Mouse (Mus musculus) forebrain, embryonic 10.5 days (tissue): ENCODE results near the gene Slc29a1. TPM values are rescaled to one million over a fixed set of nuclear protein-coding genes. Genes with fewer than 3 reads are reported as not detected.

Source experiments
- DNase-seq: peaks from one replicate; pipeline ENCODE4 v3.0.0-alpha.2; 2017; ENCODE audit warnings: low spot score; ENCODE audit errors: extremely low spot score
- H3K27ac ChIP-seq: fragments of 300-500 bp; sonication (generic); 2 replicates; pipeline ENCODE4 v1.5.1; 2016; ENCODE audit warnings: mild to moderate bottlenecking
- H3K27me3 ChIP-seq: fragments of 300-500 bp; sonication (generic); 2 replicates; pipeline ENCODE4 v1.6.1; 2016; ENCODE audit warnings: mild to moderate bottlenecking; ENCODE audit not compliant: poor library complexity, severe bottlenecking
- H3K36me3 ChIP-seq: fragments of 300-500 bp; sonication (generic); replicated peaks from 2 replicates; pipeline ENCODE4 v1.6.1; 2016; ENCODE audit warnings: mild to moderate bottlenecking, moderate library complexity
- H3K4me1 ChIP-seq: fragments of 300-500 bp; sonication (generic); 2 replicates; pipeline ENCODE4 v1.6.1; 2016
- H3K4me3 ChIP-seq: fragments of 300-500 bp; sonication (generic); 2 replicates; pipeline ENCODE4 v1.5.1; 2016; ENCODE audit warnings: mild to moderate bottlenecking, moderate library complexity
- H3K9me3 ChIP-seq: fragments of 300-500 bp; sonication (generic); 2 replicates; pipeline ENCODE4 v1.6.1; 2016; ENCODE audit warnings: mild to moderate bottlenecking, moderate library complexity
- WGBS: fragments of 180-500 bp; shearing (Covaris S2); methylation state at CpG from one replicate; pipeline ENCODE4 v1.1.7; 2016; 5-methylcytosine and 5-hydroxymethylcytosine counted together
- polyA plus RNA-seq: library from polyadenylated mRNA; unstranded; fragments of >200 nt; fragmentation: Nextera tagmentation; extraction: Ambion mirVana; gene quantifications from 2 replicates; pipeline ENCODE4 v1.2.1, GENCODE M21; 2016

Slc29a1 gene
- polyA plus RNA-seq, 1 experiment from 2014 or later, result 76.3 TPM

DNA sequence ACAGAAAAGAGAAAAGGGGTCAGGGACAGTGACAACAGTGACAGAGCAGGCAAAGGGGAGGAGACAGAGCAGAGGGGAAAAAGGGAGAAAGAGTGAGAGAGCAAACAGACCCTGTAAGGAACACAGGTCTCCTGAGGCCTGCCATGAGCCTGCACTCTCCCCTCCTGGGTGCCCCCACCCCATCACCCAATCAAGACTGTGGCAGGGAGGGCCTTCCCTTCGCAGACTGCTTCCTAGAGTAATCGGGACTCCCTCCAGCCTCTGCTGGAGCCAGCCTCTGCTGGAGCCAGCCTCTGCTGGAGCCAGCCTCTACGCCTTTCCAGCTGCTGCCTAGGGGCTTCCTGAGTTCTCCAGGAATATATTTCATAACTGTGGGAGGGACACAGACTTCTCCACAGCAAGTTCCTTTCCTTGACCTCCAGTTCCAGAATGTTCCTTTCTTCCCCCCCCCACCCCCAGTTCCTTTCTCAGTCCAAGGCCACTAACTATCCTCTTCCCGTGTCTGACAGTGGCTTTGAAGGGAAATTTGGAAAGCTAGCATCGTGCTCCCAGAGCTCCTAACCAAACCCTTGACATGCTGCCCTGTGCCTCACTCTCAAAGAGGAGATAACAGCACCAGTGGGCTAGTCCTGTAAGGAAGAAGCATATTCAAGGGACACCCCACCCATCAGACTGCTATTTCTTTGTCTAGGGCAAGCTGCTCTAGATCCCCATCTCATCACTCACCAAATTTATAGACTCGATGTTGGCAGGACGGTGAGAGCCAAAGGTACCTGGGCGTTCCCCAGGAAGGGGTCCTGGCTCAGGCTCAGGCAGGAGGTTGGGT lies 6.6 kb downstream of the Slc29a1 start:
- Histone ChIP-seq H3K4me1 (peaks cover 68% of the 10 kb centered on the region), H3K27ac (peak overlapping the region; percentile 66), H3K27me3 (peaks cover 65% of the 10 kb centered on the region), H3K36me3 (peaks cover 24% of the 10 kb centered on the region), H3K9me3 (no peaks in the 10 kb centered on the region), H3K4me3 (peak overlapping the region; percentile 65)
- 57% methylated on average over 8 of the region's 8 CpGs for WGBS
- no peak for DNase-seq

DNA sequence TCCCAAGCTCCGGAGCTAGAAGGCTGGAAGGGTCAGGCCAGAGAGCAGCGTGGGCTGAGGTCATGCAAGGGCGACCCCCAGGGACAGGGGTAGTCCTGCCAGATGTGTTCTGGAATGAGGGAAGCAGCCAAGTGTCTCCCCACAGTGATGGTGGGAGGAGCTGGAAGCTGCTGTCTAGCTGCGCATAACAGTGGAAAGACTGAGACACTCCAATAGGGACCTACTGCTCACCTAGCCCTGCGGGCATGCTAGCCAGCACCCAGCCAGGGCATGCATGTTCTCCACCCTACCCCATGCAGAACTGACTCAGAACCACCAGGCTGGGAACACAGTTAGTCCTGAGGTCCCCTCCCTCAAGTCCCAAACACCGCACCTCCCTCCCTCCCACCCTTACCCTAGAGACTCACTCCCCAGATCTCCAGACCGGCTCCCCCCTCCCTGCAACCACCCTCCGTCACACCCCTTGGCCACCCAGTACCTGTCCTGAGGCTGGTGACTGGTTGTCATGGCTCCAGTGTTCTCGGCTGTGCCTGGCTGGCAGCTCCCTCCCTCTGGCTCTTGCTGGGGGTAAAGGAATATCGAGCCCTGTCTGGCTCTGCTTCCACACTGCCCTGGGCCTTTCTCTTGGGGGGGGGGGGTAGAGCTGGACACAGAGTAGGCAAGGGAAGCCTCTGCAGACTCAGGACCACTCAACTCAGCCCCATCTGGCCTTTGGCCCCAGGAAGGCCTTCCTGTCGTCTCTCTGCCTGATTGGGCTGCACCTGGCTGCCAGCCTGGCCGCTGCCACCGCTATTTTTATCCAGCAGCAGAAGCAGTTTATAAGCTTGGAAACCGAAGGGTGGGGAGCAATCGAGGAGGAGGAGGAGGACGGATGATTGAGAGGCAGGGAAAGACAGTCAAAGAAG lies 7.5 kb downstream of the Slc29a1 start:
- no peak for DNase-seq
- WGBS, result 66% methylated on average over 16 of the region's 16 CpGs
- Histone ChIP-seq H3K4me3 (peak overlapping the region; percentile 65; the same call in 1 of the 2 replicates), H3K27me3 (peaks cover 56% of the 10 kb centered on the region), H3K36me3 (peaks cover 31% of the 10 kb centered on the region), H3K4me1 (peaks cover 60% of the 10 kb centered on the region), H3K9me3 (peaks cover 3% of the 10 kb centered on the region; the same call in 1 of the 2 replicates), H3K27ac (peak overlapping the region; percentile 66)

DNA sequence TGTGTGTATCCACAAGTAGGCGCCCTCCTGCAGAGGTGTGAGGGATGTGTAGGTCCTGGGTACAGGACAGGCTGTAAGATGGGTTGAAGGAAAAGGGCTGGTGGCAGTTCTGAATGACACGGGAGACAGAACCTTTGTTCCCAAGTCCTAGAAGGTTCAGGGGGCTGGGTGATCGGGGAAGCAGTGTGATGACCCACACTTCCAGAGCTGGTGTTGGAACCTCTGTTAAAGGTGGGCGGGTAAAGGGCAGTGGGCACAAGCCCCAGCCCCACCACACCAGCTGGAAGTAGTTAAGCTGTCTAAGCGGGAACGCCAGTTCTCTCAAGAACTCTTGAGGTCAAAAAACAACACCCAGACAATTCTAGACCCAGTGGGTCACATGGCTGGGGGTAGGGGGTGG lies 9.0 kb downstream of the Slc29a1 start:
- no peak for DNase-seq
- H3K9me3 ChIP-seq, result peaks cover 11% of the 10 kb centered on the region; the same call in 1 of the 2 replicates
- 77% methylated on average over 6 of the region's 6 CpGs for WGBS
- peaks cover 42% of the 10 kb centered on the region for H3K36me3 ChIP-seq
- no peak overlapping the region for H3K4me3 ChIP-seq
- peaks cover 41% of the 10 kb centered on the region for H3K27me3 ChIP-seq
- no peak overlapping the region for H3K27ac ChIP-seq
- peaks cover 55% of the 10 kb centered on the region for H3K4me1 ChIP-seq

DNA sequence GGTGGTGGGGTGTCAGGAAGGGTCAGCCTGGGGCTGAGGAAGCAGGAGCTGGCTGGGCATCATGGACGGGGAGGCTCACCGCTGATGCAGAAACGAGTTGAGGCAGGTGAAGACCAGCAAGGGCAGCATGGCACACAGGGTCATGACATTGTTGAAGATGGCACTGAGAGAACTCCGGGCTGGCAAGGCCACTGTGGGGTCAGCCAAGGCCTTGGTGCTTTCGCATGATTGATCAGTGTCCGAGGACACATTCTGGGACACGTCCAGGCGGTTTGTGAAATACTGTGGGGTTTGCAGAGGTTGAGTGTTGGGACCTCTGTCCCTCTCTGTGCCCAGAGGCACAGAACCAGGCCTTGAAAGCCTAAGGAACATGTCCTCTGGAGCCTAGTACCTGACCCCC lies 9.6 kb downstream of the Slc29a1 start:
- peaks cover 42% of the 10 kb centered on the region for H3K36me3 ChIP-seq
- no peak for DNase-seq
- WGBS, result 95% methylated on average over 8 of the region's 8 CpGs
- no peak overlapping the region for H3K4me3 ChIP-seq
- peaks cover 11% of the 10 kb centered on the region; the same call in 1 of the 2 replicates for H3K9me3 ChIP-seq
- H3K27me3 ChIP-seq, result peaks cover 35% of the 10 kb centered on the region
- peaks cover 55% of the 10 kb centered on the region for H3K4me1 ChIP-seq
- no peak overlapping the region for H3K27ac ChIP-seq

DNA sequence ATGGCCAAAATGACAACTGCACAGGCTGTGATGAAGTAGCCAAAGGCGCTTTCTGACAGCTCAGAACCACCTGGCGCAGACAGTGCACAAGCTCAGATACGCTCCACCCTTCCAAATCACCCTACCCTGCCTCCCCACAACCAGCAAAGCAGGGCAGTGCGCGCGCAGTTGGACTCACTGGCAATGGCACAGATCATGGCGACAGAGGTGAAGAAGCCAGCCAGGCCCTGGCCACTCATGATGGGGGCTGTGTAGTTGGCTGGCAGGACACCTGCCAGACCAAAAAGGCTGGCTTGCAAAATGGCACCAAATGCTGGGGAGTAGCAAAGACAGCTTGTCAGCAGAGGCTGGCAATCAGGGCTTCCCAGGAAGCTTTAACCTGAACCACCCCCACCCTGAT lies 10.2 kb downstream of the Slc29a1 start:
- no peak for DNase-seq
- Histone ChIP-seq H3K4me3 (no peak overlapping the region), H3K36me3 (peaks cover 42% of the 10 kb centered on the region), H3K9me3 (peaks cover 11% of the 10 kb centered on the region; the same call in 1 of the 2 replicates), H3K27ac (no peak overlapping the region), H3K4me1 (peaks cover 55% of the 10 kb centered on the region), H3K27me3 (peaks cover 29% of the 10 kb centered on the region)
- 96% methylated on average over 7 of the region's 7 CpGs for WGBS

DNA sequence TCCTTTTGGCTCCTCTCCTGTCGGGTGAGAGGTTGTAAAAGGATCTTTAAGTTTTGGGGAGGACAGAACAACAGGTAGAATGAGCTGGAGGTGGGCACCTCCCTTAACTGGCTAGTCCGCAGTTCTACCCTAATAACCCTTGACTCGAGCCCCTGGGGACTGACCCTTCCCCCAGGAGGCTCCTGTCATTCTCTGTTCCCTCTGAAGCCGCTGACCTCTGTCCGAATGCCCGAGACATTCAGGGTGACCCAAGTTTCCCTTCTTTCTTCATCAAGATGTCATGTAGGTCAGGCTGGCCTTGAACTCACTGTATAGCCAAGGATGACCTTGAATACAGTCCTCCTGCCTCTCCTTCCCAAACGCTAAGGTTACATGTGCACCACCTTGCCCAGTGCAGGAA lies 11.0 kb downstream of the Slc29a1 start:
- H3K27me3 ChIP-seq, result peaks cover 21% of the 10 kb centered on the region
- no peak overlapping the region for H3K27ac ChIP-seq
- H3K9me3 ChIP-seq, result peaks cover 11% of the 10 kb centered on the region; the same call in 1 of the 2 replicates
- H3K4me1 ChIP-seq, result peaks cover 52% of the 10 kb centered on the region
- H3K36me3 ChIP-seq, result peaks cover 42% of the 10 kb centered on the region
- DNase-seq, result no peak
- WGBS, result 93% methylated on average over 7 of the region's 7 CpGs
- no peak overlapping the region for H3K4me3 ChIP-seq

DNA sequence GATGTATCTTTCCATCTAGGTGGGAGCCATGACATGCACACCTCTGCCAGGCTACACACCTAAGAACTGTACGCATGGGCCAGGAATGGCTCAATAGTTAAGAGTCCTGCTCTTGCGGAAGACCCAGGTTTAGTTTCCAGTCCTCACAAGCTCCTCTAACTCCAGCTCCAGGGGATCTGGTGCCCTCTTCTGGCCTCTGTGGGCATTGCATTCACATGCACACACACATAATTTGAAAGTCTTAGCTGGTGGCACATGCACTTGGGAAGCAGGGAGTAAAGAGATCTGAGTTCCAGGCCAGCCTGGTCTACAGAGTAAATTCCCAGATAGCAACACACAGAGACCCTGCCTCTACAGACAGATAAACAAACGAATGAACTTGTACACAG lies 13.0 kb downstream of the Slc29a1 start:
- Histone ChIP-seq H3K27me3 (0 out of 2 replicates have a peak, but pooled peaks cover 1% of the 10 kb centered on the region), H3K36me3 (peaks cover 42% of the 10 kb centered on the region), H3K27ac (peak overlapping the region; percentile 77; the same call in 1 of the 2 replicates), H3K4me3 (no peak overlapping the region), H3K4me1 (peaks cover 35% of the 10 kb centered on the region), H3K9me3 (peaks cover 11% of the 10 kb centered on the region; the same call in 1 of the 2 replicates)
- no peak for DNase-seq
- 95% methylated on average over 3 of the region's 3 CpGs for WGBS

DNA sequence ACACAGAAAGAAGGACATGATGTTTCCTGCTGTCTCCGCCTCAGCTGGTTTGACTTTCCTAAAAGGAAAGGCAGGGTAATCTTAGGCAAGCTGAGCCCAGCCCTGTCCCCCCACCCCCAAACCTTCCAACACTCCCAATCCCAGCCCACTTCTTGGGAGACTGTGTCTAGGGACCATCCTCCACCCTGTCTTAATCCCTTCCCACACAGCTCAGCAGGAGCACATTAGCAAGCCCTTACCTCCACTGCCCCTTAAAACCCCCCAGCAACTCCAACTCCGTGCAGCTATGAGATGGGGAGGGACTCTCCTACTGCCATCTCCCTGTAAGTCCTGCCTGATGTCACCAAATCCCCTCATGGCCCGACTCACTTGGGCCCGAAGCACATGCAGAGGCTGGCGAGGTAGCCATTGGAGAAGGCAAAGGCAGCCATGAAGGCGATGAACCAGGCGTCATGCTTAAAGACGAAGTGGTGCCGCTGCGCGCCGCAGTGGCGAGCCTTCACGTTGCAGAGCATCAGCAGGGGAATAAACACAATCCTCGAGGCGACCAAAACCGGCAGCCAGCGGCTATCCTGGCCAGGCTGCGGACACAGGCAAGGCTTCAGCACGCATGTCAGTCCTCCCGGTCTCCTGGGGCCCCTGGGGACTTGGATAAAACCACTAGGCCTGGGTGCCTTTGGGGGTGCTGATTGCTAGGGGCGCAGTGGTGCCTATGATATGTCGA lies 13.5 kb downstream of the Slc29a1 start:
- DNase-seq, result no peak
- H3K9me3 ChIP-seq, result peaks cover 11% of the 10 kb centered on the region; the same call in 1 of the 2 replicates
- H3K27ac ChIP-seq, result peak overlapping the region; percentile 77
- H3K36me3 ChIP-seq, result peaks cover 42% of the 10 kb centered on the region
- no peaks in the 10 kb centered on the region for H3K27me3 ChIP-seq
- WGBS, result 53% methylated on average over 23 of the region's 23 CpGs
- peaks cover 37% of the 10 kb centered on the region for H3K4me1 ChIP-seq
- H3K4me3 ChIP-seq, result peak overlapping the region; percentile 9; the same call in 1 of the 2 replicates

DNA sequence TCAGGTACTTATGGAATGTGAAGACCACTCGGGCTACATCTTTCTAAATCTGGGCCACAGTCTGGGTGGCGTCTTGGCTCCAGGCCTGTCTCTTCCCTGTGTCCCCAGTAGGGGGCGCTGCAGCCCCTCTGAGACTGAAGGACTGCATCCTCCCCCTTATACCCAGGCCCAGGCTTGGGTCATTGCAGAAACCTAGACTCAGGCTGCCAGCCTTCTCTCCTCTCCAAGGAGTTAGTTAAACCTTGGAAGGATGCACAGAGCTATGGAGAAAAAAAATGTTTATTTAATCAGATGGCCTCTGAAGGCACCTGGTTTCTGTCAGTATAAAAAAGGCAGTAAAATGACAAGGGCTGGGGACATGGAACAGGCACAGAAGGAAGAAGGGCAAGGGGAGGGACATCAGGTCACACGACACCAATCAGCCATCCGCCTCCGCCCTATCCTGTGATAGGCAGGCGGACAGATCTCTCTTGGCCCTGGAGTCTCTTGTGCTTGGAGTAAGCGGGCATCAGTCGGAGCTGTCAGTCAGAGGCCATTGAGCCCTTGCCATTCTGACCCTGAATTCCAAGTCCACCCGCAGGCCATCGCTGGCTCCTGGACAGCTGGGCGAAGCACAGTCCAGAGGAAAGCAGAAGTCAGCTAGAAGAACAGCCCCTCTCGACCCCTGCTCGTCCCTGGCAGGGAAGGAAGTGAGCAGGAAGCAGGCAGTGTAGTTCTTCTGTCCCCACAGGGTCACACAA lies 14.3 kb downstream of the Slc29a1 start:
- peak overlapping the region; percentile 77 for H3K27ac ChIP-seq
- peak; percentile 82 for DNase-seq
- H3K36me3 ChIP-seq, result peaks cover 40% of the 10 kb centered on the region
- H3K4me1 ChIP-seq, result peaks cover 37% of the 10 kb centered on the region
- 16% methylated on average over 14 of the region's 14 CpGs for WGBS
- peaks cover 11% of the 10 kb centered on the region; the same call in 1 of the 2 replicates for H3K9me3 ChIP-seq
- no peaks in the 10 kb centered on the region for H3K27me3 ChIP-seq
- H3K4me3 ChIP-seq, result peak overlapping the region; percentile 9

DNA sequence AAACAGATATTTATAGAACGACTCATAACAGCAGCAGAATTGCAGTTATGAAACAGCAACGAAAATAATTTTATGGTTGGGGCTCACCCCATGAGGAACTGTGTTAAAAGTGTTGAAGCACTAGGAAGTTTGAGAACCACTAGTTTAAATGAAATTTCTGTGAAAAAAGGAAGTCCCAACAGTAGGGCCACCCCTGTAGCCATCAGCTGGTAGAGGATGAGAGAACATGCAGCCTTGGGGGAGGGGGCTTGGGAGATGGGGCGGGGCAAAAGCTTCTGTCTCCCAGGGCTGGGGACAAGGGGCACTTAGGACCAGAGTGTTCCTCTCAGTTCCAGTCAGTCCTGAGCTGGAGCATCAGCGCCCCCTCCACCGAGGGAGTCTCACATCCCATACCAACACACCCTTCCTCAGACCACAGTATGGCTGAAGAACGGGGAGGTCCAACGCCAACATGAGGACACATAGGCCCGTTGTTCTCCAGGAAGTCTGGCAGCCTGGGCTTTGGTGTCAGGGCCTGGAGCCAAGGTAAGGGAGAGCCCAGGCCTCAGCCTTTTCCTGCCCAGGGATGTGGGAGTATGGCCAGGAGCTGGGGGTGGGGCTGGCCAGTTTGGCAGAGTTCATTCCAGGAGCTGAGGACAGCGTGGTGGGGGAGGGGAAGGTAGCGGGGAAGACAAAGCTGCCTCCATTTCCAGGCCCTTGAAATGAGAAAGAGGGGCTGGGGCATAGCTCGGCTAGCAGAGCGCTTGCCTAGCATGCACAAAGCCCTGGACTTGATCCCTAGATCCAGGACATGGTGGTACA lies 15.1 kb downstream of the Slc29a1 start:
- WGBS, result 37% methylated on average over 12 of the region's 12 CpGs
- Histone ChIP-seq H3K27me3 (no peaks in the 10 kb centered on the region), H3K9me3 (peaks cover 11% of the 10 kb centered on the region; the same call in 1 of the 2 replicates), H3K4me1 (peaks cover 37% of the 10 kb centered on the region), H3K36me3 (peaks cover 32% of the 10 kb centered on the region), H3K4me3 (peak overlapping the region; percentile 4), H3K27ac (peak overlapping the region; percentile 77)
- no peak for DNase-seq

DNA sequence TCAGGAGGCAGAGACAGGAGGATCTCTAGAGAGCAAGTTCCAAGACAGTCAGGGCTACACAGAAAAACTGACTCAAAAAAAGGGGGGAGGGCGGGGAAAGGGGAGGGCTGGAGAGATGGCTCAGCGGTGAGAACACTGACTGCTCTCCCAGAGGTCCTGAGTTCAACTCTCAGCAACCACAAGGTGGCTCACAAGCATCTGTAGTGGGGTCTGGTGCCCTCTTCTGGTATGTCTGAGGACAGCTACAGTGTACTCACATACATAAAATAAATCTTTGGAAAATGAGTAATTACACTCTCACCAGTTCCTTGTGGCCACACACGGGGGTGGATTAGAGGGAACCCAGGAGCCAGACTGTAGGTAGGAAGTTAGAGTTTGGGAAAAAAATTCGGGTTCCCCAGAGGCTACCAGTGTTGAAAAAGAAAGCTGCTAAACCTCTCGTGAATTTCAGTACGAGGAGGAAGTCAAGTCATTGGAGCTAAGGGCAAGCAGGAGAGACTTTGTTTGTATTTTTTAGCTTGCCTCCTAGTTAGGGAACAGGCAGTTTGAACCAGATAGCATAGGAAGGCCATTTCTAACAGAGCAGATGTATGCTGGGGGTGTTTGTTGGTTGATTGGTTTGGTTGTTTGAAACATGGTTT lies 16.6 kb downstream of the Slc29a1 start:
- WGBS, result 77% methylated on average over 6 of the region's 6 CpGs
- no peak overlapping the region for H3K27ac ChIP-seq

More for the DNA sequence above, 16.6 kb downstream of the Slc29a1 start:
- H3K4me1 ChIP-seq, result peaks cover 37% of the 10 kb centered on the region
- peaks cover 18% of the 10 kb centered on the region for H3K36me3 ChIP-seq
- no peak overlapping the region for H3K4me3 ChIP-seq
- H3K27me3 ChIP-seq, result no peaks in the 10 kb centered on the region
- DNase-seq, result no peak
- peaks cover 11% of the 10 kb centered on the region; the same call in 1 of the 2 replicates for H3K9me3 ChIP-seq
